Mouse (Mus musculus) MEL (cell line): ENCODE results near the gene Gpatch2. TPM values are rescaled to one million over a fixed set of nuclear protein-coding genes. Genes with fewer than 3 reads are reported as not detected.

Source experiments
- DNase-seq: peaks from one replicate; pipeline ENCODE4 v3.0.0; 2011; ENCODE audit warnings: low read depth, low spot score
- H3K27ac ChIP-seq: 2 replicates; pipeline ENCODE4 v1.5.1; 2012; ENCODE audit warnings: low read depth, mild to moderate bottlenecking, control low read depth, low read length, moderate library complexity; ENCODE audit not compliant: control insufficient read depth
- H3K27me3 ChIP-seq, 2 experiments: fragments of 150-350 bp in 1 of 2; sonication (generic) in 1 of 2; 2 replicates each; pipeline ENCODE4 v1.6.1; 2012; ENCODE audit warnings: low read length in 2 of 2, mild to moderate bottlenecking in 2 of 2, improper control_type of control experiment in 1 of 2, moderate library complexity in 1 of 2; ENCODE audit not compliant: insufficient read depth in 2 of 2, control insufficient read depth in 1 of 2
- H3K36me3 ChIP-seq, 2 experiments: 2 replicates each; pipeline ENCODE4 v1.6.1; 2012 to 2014; ENCODE audit warnings: low read length in 2 of 2, improper control_type of control experiment in 1 of 2, inconsistent platforms in 1 of 2, mild to moderate bottlenecking in 1 of 2; ENCODE audit not compliant: insufficient read depth in 2 of 2, control insufficient read depth in 1 of 2
- H3K4me1 ChIP-seq, 2 experiments: fragments of 150-350 bp in 1 of 2; sonication (generic) in 1 of 2; 2 replicates each; pipeline ENCODE4 v1.6.1; 2012; ENCODE audit warnings: low read length in 2 of 2, improper control_type of control experiment in 1 of 2, mild to moderate bottlenecking in 1 of 2; ENCODE audit not compliant: insufficient read depth in 2 of 2, control insufficient read depth in 1 of 2
- H3K4me3 ChIP-seq, 2 experiments: fragments of 150-350 bp in 1 of 2; sonication (generic) in 1 of 2; 2 replicates each; pipeline ENCODE4 v1.5.1; 2012; ENCODE audit warnings: low read depth in 2 of 2, low read length in 2 of 2, mild to moderate bottlenecking in 2 of 2, moderate library complexity in 2 of 2, control low read depth in 1 of 2, improper control_type of control experiment in 1 of 2; ENCODE audit not compliant: control insufficient read depth in 1 of 2, insufficient read depth in 1 of 2
- H3K79me2 ChIP-seq: 2 replicates; pipeline ENCODE4 v1.6.1; 2012; ENCODE audit warnings: mild to moderate bottlenecking, low read length, moderate library complexity; ENCODE audit not compliant: control insufficient read depth, poor library complexity, insufficient read depth
- H3K9ac ChIP-seq: 2 replicates; pipeline ENCODE4 v1.6.1; 2012; ENCODE audit warnings: low read depth, mild to moderate bottlenecking, control low read depth, low read length, moderate library complexity; ENCODE audit not compliant: control insufficient read depth, poor library complexity, severe bottlenecking
- H3K9me3 ChIP-seq: fragments of 150-350 bp; sonication (generic); replicated peaks from 2 replicates; pipeline ENCODE4 v1.6.1; 2012; ENCODE audit warnings: mild to moderate bottlenecking, low read length, improper control_type of control experiment, moderate library complexity; ENCODE audit not compliant: insufficient read depth
- BHLHE40 ChIP-seq: IDR thresholded peaks from 2 replicates; pipeline ENCODE4 v1.6.1; 2012; ENCODE audit warnings: low read depth, mild to moderate bottlenecking, inconsistent platforms, low read length, improper control_type of control experiment, borderline replicate concordance
- CTCF ChIP-seq, 3 experiments: IDR thresholded peaks in 2 of 3; conservative IDR thresholded peaks in 1 of 3; 2 replicates each; pipeline ENCODE4 v1.5.1; 2011 to 2012; ENCODE audit warnings: low read length in 3 of 3, low read depth in 2 of 3, mild to moderate bottlenecking in 2 of 3, improper control_type of control experiment in 1 of 3, inconsistent platforms in 1 of 3, mixed read lengths in 1 of 3, moderate library complexity in 1 of 3; ENCODE audit not compliant: control insufficient read depth in 1 of 3, insufficient read depth in 1 of 3, poor library complexity in 1 of 3, severe bottlenecking in 1 of 3
- E2F4 ChIP-seq: IDR thresholded peaks from 2 replicates; pipeline ENCODE4 v1.6.1; 2011; ENCODE audit warnings: low read depth, low read length, improper control_type of control experiment, borderline replicate concordance
- ELF1 ChIP-seq: IDR thresholded peaks from 2 replicates; pipeline ENCODE4 v1.6.1; 2014; ENCODE audit warnings: low read depth, mild to moderate bottlenecking, inconsistent platforms, low read length, improper control_type of control experiment, moderate library complexity
- ETS1 ChIP-seq: IDR thresholded peaks from 2 replicates; pipeline ENCODE4 v1.6.1; 2012; ENCODE audit warnings: low read depth, mild to moderate bottlenecking, inconsistent platforms, low read length, improper control_type of control experiment, moderate library complexity
- GABPA ChIP-seq: IDR thresholded peaks from 2 replicates; pipeline ENCODE4 v1.6.1; 2012; ENCODE audit warnings: low read depth, mild to moderate bottlenecking, inconsistent platforms, low read length, improper control_type of control experiment, moderate library complexity
- GATA1 ChIP-seq: IDR thresholded peaks from 2 replicates; pipeline ENCODE4 v1.6.1; 2011; ENCODE audit warnings: low read depth, low read length, improper control_type of control experiment
- JUND ChIP-seq: IDR thresholded peaks from 2 replicates; pipeline ENCODE4 v1.6.1; 2011; ENCODE audit warnings: low read depth, mild to moderate bottlenecking, improper control_type of control experiment, low read length
- MAX ChIP-seq: IDR thresholded peaks from 2 replicates; pipeline ENCODE4 v1.6.1; 2011; ENCODE audit warnings: low read length, improper control_type of control experiment
- MEF2A ChIP-seq: IDR thresholded peaks from 2 replicates; pipeline ENCODE4 v1.6.1; 2014; ENCODE audit warnings: low read depth, mild to moderate bottlenecking, inconsistent platforms, low read length, improper control_type of control experiment; ENCODE audit not compliant: poor library complexity, insufficient replicate concordance, severe bottlenecking; ENCODE audit errors: extremely low read depth
- MXI1 ChIP-seq: IDR thresholded peaks from 2 replicates; pipeline ENCODE4 v1.6.1; 2011; ENCODE audit warnings: mild to moderate bottlenecking, low read depth, low read length, improper control_type of control experiment
- MYB ChIP-seq: IDR thresholded peaks from 2 replicates; pipeline ENCODE4 v1.6.1; 2011; ENCODE audit warnings: mild to moderate bottlenecking, low read depth, low read length, improper control_type of control experiment
- NELFE ChIP-seq: IDR thresholded peaks from 2 replicates; pipeline ENCODE4 v1.6.1; 2011; ENCODE audit warnings: low read depth, low read length, improper control_type of control experiment
- NRF1 ChIP-seq: IDR thresholded peaks from 2 replicates; pipeline ENCODE4 v1.6.1; 2014; ENCODE audit warnings: low read depth, mild to moderate bottlenecking, inconsistent platforms, low read length, improper control_type of control experiment, moderate library complexity; ENCODE audit not compliant: poor library complexity, insufficient read depth, severe bottlenecking
- POLR2A ChIP-seq, 2 experiments: IDR thresholded peaks; 2 replicates each; pipeline ENCODE4 v1.6.1; 2011 to 2012; ENCODE audit warnings: low read length in 2 of 2, mild to moderate bottlenecking in 2 of 2, control low read depth in 1 of 2, improper control_type of control experiment in 1 of 2, low read depth in 1 of 2, moderate library complexity in 1 of 2; ENCODE audit not compliant: control insufficient read depth in 1 of 2, insufficient read depth in 1 of 2, poor library complexity in 1 of 2
- POLR2AphosphoS2 ChIP-seq: IDR thresholded peaks from 2 replicates; pipeline ENCODE4 v1.6.1; 2011; ENCODE audit warnings: low read length, improper control_type of control experiment
- RCOR1 ChIP-seq: IDR thresholded peaks from 2 replicates; pipeline ENCODE4 v1.6.1; 2012; ENCODE audit warnings: low read depth, mild to moderate bottlenecking, inconsistent platforms, low read length, improper control_type of control experiment
- SIN3A ChIP-seq: IDR thresholded peaks from 2 replicates; pipeline ENCODE4 v1.6.1; 2012; ENCODE audit warnings: low read length, improper control_type of control experiment, inconsistent platforms
- TBP ChIP-seq: IDR thresholded peaks from 2 replicates; pipeline ENCODE4 v1.8.0; 2011; ENCODE audit warnings: low read depth, low read length, improper control_type of control experiment
- TCF12 ChIP-seq: IDR thresholded peaks from 2 replicates; pipeline ENCODE4 v1.6.1; 2014; ENCODE audit warnings: low read depth, mild to moderate bottlenecking, inconsistent platforms, low read length, improper control_type of control experiment, moderate library complexity
- UBTF ChIP-seq: IDR thresholded peaks from 2 replicates; pipeline ENCODE4 v1.6.1; 2012; ENCODE audit warnings: low read depth, mild to moderate bottlenecking, inconsistent platforms, low read length, improper control_type of control experiment, moderate library complexity, borderline replicate concordance; ENCODE audit not compliant: insufficient read depth
- USF1 ChIP-seq: IDR thresholded peaks from 2 replicates; pipeline ENCODE4 v1.6.1; 2014; ENCODE audit warnings: low read depth, mild to moderate bottlenecking, inconsistent platforms, low read length, improper control_type of control experiment, moderate library complexity
- ZC3H11A ChIP-seq: IDR thresholded peaks from 2 replicates; pipeline ENCODE4 v1.6.1; 2012; ENCODE audit warnings: low read depth, mild to moderate bottlenecking, inconsistent platforms, low read length, improper control_type of control experiment
- ZNF384 ChIP-seq: IDR thresholded peaks from 2 replicates; pipeline ENCODE4 v1.6.1; 2012; ENCODE audit warnings: low read depth, mild to moderate bottlenecking, inconsistent platforms, low read length, improper control_type of control experiment
- polyA plus RNA-seq, 2 experiments: library from polyadenylated mRNA; stranded (reverse) in 1 of 2; unstranded in 1 of 2; fragments of >175 nt in 1 of 2; fragments of >200 nt in 1 of 2; gene quantifications; 2 replicates each; pipeline versions ENCODE4 v1.2.1 to v1.2.4; 2012; ENCODE audit warnings: low replicate concordance in 2 of 2, low read depth in 1 of 2; ENCODE audit not compliant: insufficient read length in 2 of 2, insufficient read depth in 1 of 2, missing spikeins in 1 of 2
- total RNA-seq: library from RNA; depleted of rRNA; stranded (reverse); fragments of 300-350 nt; gene quantifications from 2 replicates; pipeline ENCODE4 v1.2.3, GENCODE M21; 2012

The Gpatch2 gene
- total and polyA plus RNA-seq, 3 experiments = 14.5 to 15.3 TPM; not detected in 1

- Histone ChIP-seq H3K9me3 (no peaks in the 10 kb centered on the region), H3K36me3 (peaks cover 0 to 2% of the 10 kb centered on the region in 2 experiments; a peak in 1 of 4 replicates), H3K4me3 (no peak overlapping the region), H3K4me1 (no peaks in the 10 kb centered on the region), H3K27ac (no peak overlapping the region), H3K27me3 (no peaks in the 10 kb centered on the region), H3K79me2 (no peaks in the 10 kb centered on the region), H3K9ac (no peak overlapping the region)
- no peak for TF ChIP-seq JUND
- no peak for TF ChIP-seq NELFE
- no peak for TF ChIP-seq ELF1
- no peak for TF ChIP-seq ETS1
- no peak for TF ChIP-seq SIN3A
- TF ChIP-seq TCF12 = no peak
- TF ChIP-seq NRF1 = no peak
- no peak for TF ChIP-seq UBTF
- no peak for TF ChIP-seq POLR2A (IDR thresholded peaks at IDR 0.05; ENCODE audit: control insufficient read depth in 1 of 2, insufficient read depth in 1 of 2, low read depth in 1 of 2, low read length in 2 of 2, poor library complexity in 1 of 2)
- no peak for TF ChIP-seq RCOR1
- TF ChIP-seq ZNF384 = no peak
- no peak for TF ChIP-seq CTCF (IDR thresholded peaks at IDR 0.05 in 2 of 3, conservative IDR thresholded peaks at IDR 0.05 in 1 of 3; ENCODE audit: control insufficient read depth in 1 of 3, insufficient read depth in 1 of 3, low read depth in 2 of 3, low read length in 3 of 3, poor library complexity in 1 of 3, severe bottlenecking in 1 of 3)
- no peak for TF ChIP-seq POLR2AphosphoS2
- peak; percentile 21 for DNase-seq
Observed at GRCm38 (mm10) chr1:187346923-187347322, 131.6 kb downstream of the Gpatch2 start.

GRCm38 (mm10) chr1:187347606-187348005 lies 132.3 kb downstream of the Gpatch2 start:
- Histone ChIP-seq H3K4me3 (no peak overlapping the region), H3K4me1 (no peaks in the 10 kb centered on the region), H3K27ac (no peak overlapping the region), H3K27me3 (no peaks in the 10 kb centered on the region), H3K36me3 (peaks cover 0 to 2% of the 10 kb centered on the region in 2 experiments; a peak in 1 of 4 replicates), H3K79me2 (no peaks in the 10 kb centered on the region), H3K9ac (no peak overlapping the region), H3K9me3 (no peaks in the 10 kb centered on the region)
- TF ChIP-seq USF1 (no peak), GABPA (no peak), E2F4 (no peak), ZC3H11A (no peak), MXI1 (no peak), GATA1 (no peak), MYB (no peak), MEF2A (no peak), POLR2AphosphoS2 (no peak), BHLHE40 (no peak), NRF1 (no peak), MAX (no peak), TBP (no peak)
- no peak for DNase-seq
